Mouse (Mus musculus) embryonic fibroblast, embryonic 13.5 days (primary cell): ENCODE measurements around the gene Klrk1.

Source experiments
- CTCF ChIP-seq: IDR thresholded peaks from 2 replicates; pipeline ENCODE4 v1.5.1; 2011; ENCODE audit warnings: mild to moderate bottlenecking, control low read depth, low read length, moderate library complexity, borderline replicate concordance; ENCODE audit not compliant: insufficient read depth
- POLR2A ChIP-seq: IDR thresholded peaks from 2 replicates; pipeline ENCODE4 v1.6.1; 2011; ENCODE audit warnings: low read depth, mild to moderate bottlenecking, control low read depth, low read length, moderate library complexity

- no peak for TF ChIP-seq CTCF
- no peak for TF ChIP-seq POLR2A
Observed at GRCm38 (mm10) chr6:129577605-129578004, 46.1 kb downstream of the Klrk1 start, which contains the start of gene Klre1.
